Mouse (Mus musculus) heart, embryonic 10.5 days (tissue): Measurements from ENCODE around the gene Dnaja4. TPM values are rescaled to one million over a fixed set of nuclear protein-coding genes. Genes with fewer than 3 reads are reported as not detected.

ENCODE experiments used
- DNase-seq: peaks from one replicate; pipeline ENCODE4 v3.0.0-alpha.2; 2017; ENCODE audit warnings: low spot score
- H3K27ac ChIP-seq: fragments of 300-500 bp; sonication (generic); 2 replicates; pipeline ENCODE4 v1.5.1; 2016; ENCODE audit warnings: mild to moderate bottlenecking
- H3K27me3 ChIP-seq: fragments of 300-500 bp; sonication (generic); 2 replicates; pipeline ENCODE4 v1.6.1; 2016; ENCODE audit warnings: mild to moderate bottlenecking; ENCODE audit not compliant: poor library complexity, insufficient read depth, severe bottlenecking
- H3K36me3 ChIP-seq: fragments of 300-500 bp; sonication (generic); 2 replicates; pipeline ENCODE4 v1.6.1; 2016; ENCODE audit warnings: mild to moderate bottlenecking, moderate library complexity
- H3K4me1 ChIP-seq: fragments of 300-500 bp; sonication (generic); 2 replicates; pipeline ENCODE4 v1.6.1; 2016; ENCODE audit warnings: mild to moderate bottlenecking
- H3K4me3 ChIP-seq: fragments of 300-500 bp; sonication (generic); 2 replicates; pipeline ENCODE4 v1.5.1; 2016; ENCODE audit warnings: mild to moderate bottlenecking, moderate library complexity
- H3K9me3 ChIP-seq: fragments of 300-500 bp; sonication (generic); 2 replicates; pipeline ENCODE4 v1.6.1; 2016; ENCODE audit warnings: mild to moderate bottlenecking, moderate library complexity
- WGBS: fragments of 180-500 bp; shearing (Covaris S2); methylation state at CpG from one replicate; pipeline ENCODE4 v1.1.7; 2016; 5-methylcytosine and 5-hydroxymethylcytosine counted together
- polyA plus RNA-seq: library from polyadenylated mRNA; unstranded; fragments of >200 nt; fragmentation: Nextera tagmentation; extraction: Ambion mirVana; gene quantifications from 2 replicates; pipeline ENCODE4 v1.2.1, GENCODE M21; 2016

The Dnaja4 gene
- polyA plus RNA-seq, 1 experiment from 2014 or later: 9.7 TPM

DNA sequence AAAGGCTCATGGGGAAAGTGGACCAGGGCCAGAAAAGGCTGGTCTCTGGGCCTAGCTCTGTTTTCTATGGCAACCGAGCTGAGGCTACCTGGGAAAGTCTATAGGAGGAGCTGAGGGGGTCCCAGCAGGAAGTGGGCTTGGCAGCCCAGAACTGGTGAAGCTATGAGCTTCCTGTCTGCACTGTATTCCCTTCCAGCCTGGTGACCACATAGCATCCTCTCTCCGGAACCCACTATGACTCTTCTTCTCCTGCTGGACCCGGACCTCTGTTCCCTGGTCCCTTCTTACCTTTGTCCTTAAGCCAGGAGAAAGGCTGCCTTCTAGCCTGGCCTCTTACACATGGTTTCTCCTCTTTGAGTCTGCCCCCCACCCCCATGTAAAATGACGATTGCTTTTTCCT, 45.2 kb downstream of the Dnaja4 start:
- H3K27ac ChIP-seq: no peak overlapping the region
- peaks cover 13% of the 10 kb centered on the region; the same call in 1 of the 2 replicates for H3K27me3 ChIP-seq
- no peaks in the 10 kb centered on the region for H3K36me3 ChIP-seq
- H3K4me3 ChIP-seq: no peak overlapping the region
- no peaks in the 10 kb centered on the region for H3K9me3 ChIP-seq
- WGBS: 63% methylated on average over 4 of the region's 4 CpGs
- peaks cover 7% of the 10 kb centered on the region for H3K4me1 ChIP-seq
- DNase-seq: no peak

DNA sequence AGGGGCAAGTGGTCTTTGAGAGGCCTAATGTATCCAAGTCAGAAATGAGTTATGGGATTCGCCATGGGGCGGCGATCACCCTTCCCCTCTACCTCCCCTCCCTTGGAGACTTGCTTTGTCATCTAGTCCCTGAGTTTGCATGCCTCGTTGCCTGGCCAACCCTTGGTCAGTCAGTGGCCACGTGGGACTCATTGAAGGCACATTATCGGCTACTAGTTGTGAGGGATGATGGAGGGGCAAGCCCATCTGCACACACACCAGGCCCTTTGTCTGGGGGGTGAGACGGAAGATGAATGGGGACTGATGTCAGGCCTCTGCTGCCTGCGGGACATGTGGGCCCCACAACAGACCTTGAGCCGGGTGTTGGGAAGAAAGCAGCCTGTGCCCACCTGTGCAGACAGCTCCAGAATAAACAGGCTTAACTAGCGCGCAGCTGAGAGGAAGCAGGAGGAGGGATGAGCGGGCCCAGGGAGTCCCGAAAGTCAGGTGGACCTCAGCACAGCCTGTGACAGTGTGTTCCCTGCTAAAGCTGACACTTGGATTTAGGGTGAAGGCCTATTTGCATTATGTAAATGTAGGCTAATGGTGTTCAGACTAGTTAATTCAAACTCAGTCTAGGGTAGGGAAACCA, 47.2 kb downstream of the Dnaja4 start:
- no peak for DNase-seq

DNA sequence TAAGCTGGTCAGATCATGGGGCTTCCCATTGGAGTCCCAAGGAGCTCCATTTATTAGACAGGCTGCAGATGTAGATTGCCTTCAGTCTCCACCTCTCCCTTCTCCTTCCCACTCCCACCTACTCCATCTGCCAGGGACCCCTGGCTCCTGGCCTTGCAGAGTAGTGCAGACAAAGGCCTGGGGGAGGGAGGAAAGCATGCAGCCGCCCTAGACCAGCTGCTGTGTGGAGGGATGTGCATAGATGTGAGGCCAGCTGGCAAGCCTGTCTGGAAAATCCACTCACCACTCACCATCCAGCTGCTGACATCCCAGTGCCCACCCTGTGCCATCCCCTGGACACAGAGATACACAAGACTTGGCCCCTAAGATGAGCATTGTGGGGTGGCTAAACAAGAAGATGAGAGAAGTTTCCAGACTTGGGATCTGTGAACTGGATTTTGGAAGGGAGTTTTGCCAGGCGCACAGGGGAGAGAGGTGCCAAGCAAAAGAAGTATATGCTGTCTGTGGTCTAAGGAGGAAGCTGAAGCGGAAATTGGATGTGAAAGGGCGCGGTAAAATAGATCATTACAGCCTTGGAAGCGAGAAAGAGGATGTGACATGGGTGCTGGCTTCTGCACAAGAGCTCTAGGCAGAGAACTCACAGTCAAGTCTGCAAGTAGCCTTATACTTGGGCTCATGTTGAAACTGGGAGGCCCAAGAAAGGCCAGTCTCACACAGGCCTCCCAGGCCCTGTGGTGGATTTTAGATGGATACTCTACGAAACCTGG, 51.7 kb downstream of the Dnaja4 start:
- 85% methylated on average over 7 of the region's 7 CpGs for WGBS
- no peaks in the 10 kb centered on the region for H3K9me3 ChIP-seq
- peaks cover 22% of the 10 kb centered on the region for H3K4me1 ChIP-seq
- H3K27me3 ChIP-seq: peaks cover 48% of the 10 kb centered on the region
- no peak overlapping the region for H3K27ac ChIP-seq
- no peak overlapping the region for H3K4me3 ChIP-seq
- DNase-seq: no peak
- H3K36me3 ChIP-seq: no peaks in the 10 kb centered on the region

More for the DNA sequence above, 47.2 kb downstream of the Dnaja4 start:
- H3K4me3 ChIP-seq: no peak overlapping the region
- H3K27ac ChIP-seq: no peak overlapping the region
- H3K27me3 ChIP-seq: peaks cover 22% of the 10 kb centered on the region; the same call in 1 of the 2 replicates
- no peaks in the 10 kb centered on the region for H3K36me3 ChIP-seq
- WGBS: 66% methylated on average over 13 of the region's 13 CpGs
- H3K4me1 ChIP-seq: peaks cover 14% of the 10 kb centered on the region
- H3K9me3 ChIP-seq: no peaks in the 10 kb centered on the region

DNA sequence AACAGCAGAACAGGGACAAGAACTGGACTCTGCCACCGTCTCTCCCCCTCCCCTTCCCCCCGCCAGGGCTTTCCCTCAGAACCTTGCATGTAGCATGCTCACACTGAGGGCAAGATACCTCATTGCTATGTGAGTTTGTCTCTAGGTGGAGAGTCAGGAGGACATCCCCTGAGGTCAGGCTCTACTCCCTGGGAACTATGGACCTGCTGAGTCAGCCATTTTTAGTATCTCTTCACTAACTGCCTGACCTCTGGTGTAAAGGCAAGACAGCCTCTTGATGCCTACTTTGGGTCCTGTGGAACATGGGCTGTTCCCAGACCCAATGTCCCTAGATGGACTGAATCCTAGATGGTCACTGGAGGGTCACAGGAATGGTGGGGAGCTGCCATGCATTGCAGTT, 53.0 kb downstream of the Dnaja4 start:
- H3K36me3 ChIP-seq: no peaks in the 10 kb centered on the region
- DNase-seq: no peak
- H3K27me3 ChIP-seq: peaks cover 41% of the 10 kb centered on the region
- H3K27ac ChIP-seq: no peak overlapping the region
- no peak overlapping the region for H3K4me3 ChIP-seq
- no peaks in the 10 kb centered on the region for H3K9me3 ChIP-seq
- peaks cover 16% of the 10 kb centered on the region; the same call in 1 of the 2 replicates for H3K4me1 ChIP-seq
- 87% methylated on average over 2 of the region's 2 CpGs for WGBS

DNA sequence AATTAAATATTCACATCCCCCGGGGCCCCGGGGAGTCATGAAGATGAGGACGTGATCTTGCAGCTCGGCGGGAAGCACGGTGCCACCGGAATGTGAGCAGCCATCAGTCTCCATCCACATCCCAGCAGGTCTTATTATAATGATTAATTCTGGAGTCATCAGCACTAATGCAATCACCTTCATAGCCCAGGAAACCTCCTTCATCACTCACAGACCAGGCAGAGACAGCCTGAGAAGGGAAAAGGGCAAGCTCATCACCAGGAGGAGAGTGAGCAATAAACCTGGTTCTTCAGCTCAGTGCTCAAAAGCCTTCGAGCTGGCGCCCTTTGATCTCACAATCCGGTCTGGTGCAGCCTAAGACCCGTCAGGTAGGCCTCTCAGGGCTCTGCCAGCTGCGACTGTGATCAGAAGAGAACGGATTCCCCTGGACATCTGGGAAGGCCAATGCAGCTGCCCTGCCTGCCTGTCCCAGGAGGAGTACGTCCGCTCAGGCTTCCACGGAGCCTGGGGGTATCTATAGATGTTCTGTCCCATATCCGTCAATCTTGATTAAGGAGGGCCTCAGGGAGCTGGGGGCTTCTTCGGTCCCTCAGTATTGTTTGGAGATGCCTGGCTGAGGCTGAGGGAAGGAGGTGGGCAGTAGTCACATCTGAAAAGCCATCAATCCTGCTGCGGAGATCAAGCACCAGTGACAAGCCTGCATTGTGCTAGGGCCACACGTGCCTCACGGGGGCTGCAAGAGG, 53.7 kb downstream of the Dnaja4 start:
- Histone ChIP-seq H3K4me3 (no peak overlapping the region), H3K36me3 (no peaks in the 10 kb centered on the region), H3K9me3 (no peaks in the 10 kb centered on the region), H3K27me3 (peaks cover 41% of the 10 kb centered on the region), H3K27ac (no peak overlapping the region), H3K4me1 (peaks cover 16% of the 10 kb centered on the region; the same call in 1 of the 2 replicates)
- DNase-seq: no peak
- WGBS: 47% methylated on average over 21 of the region's 21 CpGs

DNA sequence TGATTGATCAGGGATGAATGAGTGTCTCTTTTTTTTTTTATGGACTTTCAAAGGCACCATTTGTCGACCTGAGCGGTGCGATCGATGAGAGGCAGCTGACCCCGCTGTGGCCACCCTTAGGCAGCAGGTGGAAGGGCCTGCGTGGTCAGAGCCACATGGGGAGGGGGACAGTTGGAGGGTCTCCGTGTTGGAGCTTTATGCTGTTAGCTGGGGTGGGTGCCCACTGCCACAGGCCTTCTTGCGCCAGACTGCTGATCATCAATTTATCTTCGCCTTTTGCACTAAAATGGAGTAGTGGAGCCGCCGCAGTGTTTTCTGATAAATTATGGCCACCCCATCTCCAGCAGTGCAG, 54.2 kb downstream of the Dnaja4 start:
- H3K9me3 ChIP-seq: no peaks in the 10 kb centered on the region
- peaks cover 41% of the 10 kb centered on the region for H3K27me3 ChIP-seq
- peaks cover 16% of the 10 kb centered on the region; the same call in 1 of the 2 replicates for H3K4me1 ChIP-seq
- WGBS: 66% methylated on average over 11 of the region's 11 CpGs
- no peak overlapping the region for H3K27ac ChIP-seq
- no peak for DNase-seq
- no peaks in the 10 kb centered on the region for H3K36me3 ChIP-seq
- H3K4me3 ChIP-seq: no peak overlapping the region

DNA sequence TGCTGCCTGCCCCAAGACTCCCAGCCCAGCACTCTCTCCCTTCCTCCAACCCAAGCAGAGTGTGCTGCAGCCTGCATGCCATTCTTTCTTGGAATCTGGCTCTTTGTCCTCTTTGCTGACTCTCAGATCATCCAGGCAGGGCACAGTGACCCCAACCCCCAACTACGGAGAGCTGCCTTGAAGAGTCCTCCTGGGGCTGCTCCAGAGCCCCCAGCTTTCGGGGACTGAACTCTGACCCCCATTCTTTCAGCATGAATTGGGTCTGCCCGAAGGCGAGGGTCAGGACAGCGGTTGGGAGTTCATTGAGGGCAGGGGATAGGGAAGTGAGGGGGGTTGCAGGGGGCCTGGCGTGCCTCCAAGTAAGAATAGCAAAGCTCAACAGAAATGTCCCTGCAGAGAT, 60.9 kb downstream of the Dnaja4 start:
- DNase-seq: no peak
- Histone ChIP-seq H3K9me3 (no peaks in the 10 kb centered on the region), H3K4me3 (no peak overlapping the region), H3K27ac (peak overlapping the region; percentile 33; the same call in 1 of the 2 replicates), H3K36me3 (no peaks in the 10 kb centered on the region), H3K4me1 (peaks cover 24% of the 10 kb centered on the region), H3K27me3 (peaks cover 37% of the 10 kb centered on the region)
- 44% methylated on average over 6 of the region's 6 CpGs for WGBS

DNA sequence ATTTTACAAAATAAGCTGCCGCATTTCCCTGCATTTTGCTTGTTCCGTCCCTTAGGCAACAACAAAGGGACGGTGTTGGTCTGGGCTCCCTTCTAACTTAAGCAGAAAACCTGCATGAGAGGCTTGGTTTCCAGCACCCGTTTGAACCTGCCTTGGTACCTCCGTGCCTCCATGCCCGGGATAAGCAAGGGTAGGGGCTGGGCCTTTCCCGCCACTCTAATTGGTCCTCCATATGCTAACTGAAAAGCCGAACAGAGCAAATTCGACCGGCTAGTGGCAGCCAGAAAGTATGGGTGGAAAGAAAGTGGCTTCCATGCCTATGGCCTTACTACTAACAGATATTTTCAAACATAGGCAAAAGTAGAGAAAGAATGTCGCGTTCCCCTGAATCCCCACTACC, 65.4 kb downstream of the Dnaja4 start:
- Histone ChIP-seq H3K4me1 (peaks cover 30% of the 10 kb centered on the region), H3K36me3 (no peaks in the 10 kb centered on the region), H3K4me3 (peak overlapping the region; percentile 56), H3K27me3 (peaks cover 81% of the 10 kb centered on the region), H3K9me3 (no peaks in the 10 kb centered on the region), H3K27ac (no peak overlapping the region)
- WGBS: 16% methylated on average over 12 of the region's 12 CpGs
- no peak for DNase-seq

DNA sequence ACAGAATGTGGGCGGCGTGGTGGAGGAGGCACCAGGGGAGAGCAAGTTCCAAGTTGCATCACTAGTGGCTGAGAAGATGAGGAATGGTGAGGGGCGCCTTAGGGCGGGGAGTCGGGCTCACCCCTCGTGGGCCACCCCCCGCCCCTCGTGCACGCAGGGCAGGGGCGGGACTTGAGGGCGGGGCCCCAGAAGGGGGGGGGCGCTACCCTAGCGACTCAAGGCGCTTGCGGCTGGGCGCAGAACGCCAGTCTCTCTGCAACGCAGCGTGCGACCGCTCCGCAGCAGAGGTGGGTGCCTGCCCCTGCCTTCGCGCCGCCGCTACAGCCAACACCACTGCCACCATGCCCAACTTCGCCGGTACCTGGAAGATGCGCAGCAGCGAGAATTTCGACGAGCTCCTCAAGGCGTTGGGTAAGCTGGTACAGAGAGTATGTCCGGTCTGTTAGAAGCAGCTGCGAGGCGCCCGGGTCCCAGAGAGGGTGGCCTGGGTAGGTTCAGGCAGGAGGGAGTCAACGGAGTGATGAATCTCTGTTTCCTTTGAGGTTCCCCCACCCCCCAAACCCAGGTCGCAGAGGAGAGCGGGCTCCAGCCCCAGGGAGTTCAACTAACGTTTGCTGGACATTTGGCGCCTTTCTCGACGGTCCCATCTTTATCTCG, 66.0 kb downstream of the Dnaja4 start, which contains the start of gene Crabp1:
TSS of gene Crabp1 (plus strand) at position 188 of the 657 bp plus-strand sequence.
- Histone ChIP-seq H3K27me3 (peaks cover 87% of the 10 kb centered on the region), H3K4me3 (peak within 1 kb of the TSS; percentile 56), H3K27ac (peak within 1 kb of the TSS; percentile 47), H3K4me1 (peaks cover 24% of the 10 kb centered on the region), H3K9me3 (no peaks in the 10 kb centered on the region), H3K36me3 (no peaks in the 10 kb centered on the region)
- WGBS: under 1% methylated on average over 44 of the region's 45 CpGs
- DNase-seq: no peak

DNA sequence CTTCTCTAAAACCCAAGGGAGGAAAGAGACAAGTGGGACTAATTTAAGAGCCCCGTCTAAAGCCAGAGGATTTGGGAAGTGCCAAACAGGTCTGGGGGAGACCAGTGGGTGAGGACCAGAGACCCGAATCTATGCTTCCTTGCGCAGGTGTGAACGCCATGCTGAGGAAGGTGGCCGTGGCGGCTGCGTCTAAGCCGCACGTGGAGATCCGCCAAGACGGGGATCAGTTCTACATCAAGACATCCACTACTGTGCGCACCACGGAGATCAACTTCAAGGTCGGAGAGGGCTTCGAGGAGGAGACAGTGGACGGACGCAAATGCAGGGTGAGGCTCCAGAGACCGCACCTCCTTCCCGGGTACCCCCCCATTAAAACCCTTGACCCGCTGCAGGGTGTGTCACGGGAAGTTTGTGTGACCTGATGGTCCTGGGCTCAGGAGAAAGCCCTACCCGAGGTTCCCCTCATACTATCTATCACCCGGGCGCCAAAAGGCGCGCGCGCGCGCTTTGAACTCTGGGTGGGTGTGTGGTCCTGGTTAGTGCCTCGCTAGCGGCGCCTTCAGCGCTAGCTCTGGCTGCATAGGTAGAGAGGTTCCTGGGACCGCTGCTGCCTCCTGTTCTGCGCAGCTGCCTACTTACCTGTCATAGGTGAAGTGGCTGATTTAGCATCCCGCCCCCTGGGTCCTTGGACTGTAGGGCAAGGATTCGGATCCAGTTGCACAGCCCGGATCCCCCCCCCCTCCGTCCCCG, 66.8 kb downstream of the Dnaja4 start:
- H3K4me1 ChIP-seq: peaks cover 18% of the 10 kb centered on the region
- no peaks in the 10 kb centered on the region for H3K9me3 ChIP-seq
- peak overlapping the region; percentile 47; the same call in 1 of the 2 replicates for H3K27ac ChIP-seq
- H3K4me3 ChIP-seq: peak overlapping the region; percentile 56
- H3K36me3 ChIP-seq: no peaks in the 10 kb centered on the region
- peaks cover 93% of the 10 kb centered on the region for H3K27me3 ChIP-seq
- under 1% methylated on average over 41 of the region's 41 CpGs for WGBS
- DNase-seq: no peak
